Mouse (Mus musculus) stomach, embryonic 16.5 days (tissue): ENCODE data around the gene Ldb3. TPM values are rescaled to one million over a fixed set of nuclear protein-coding genes. Genes with fewer than 3 reads are reported as not detected.

Experiments
- ATAC-seq: fragments of 200-750 bp; cut with Nextera tagmentation; 2 replicates; pipeline ENCODE4 v1.8.0; 2017; ENCODE audit warnings: moderate number of reproducible peaks, moderate TSS enrichment; ENCODE audit not compliant: insufficient read depth, low FRiP score
- H3K27ac ChIP-seq: fragments of 300-500 bp; sonication (generic); 2 replicates; pipeline ENCODE4 v1.5.1; 2014; ENCODE audit warnings: low read length
- H3K27me3 ChIP-seq: fragments of 300-500 bp; sonication (generic); 2 replicates; pipeline ENCODE4 v1.6.1; 2014; ENCODE audit warnings: low read length, control low read depth, mixed read lengths; ENCODE audit not compliant: control insufficient read depth, insufficient read depth
- H3K36me3 ChIP-seq: fragments of 300-500 bp; sonication (generic); 2 replicates; pipeline ENCODE4 v1.6.1; 2014; ENCODE audit warnings: low read length; ENCODE audit not compliant: control insufficient read depth, insufficient read depth
- H3K4me1 ChIP-seq: fragments of 300-500 bp; sonication (generic); 2 replicates; pipeline ENCODE4 v1.6.1; 2014; ENCODE audit warnings: low read length, control low read depth, mixed read lengths; ENCODE audit not compliant: control insufficient read depth, insufficient read depth
- H3K4me2 ChIP-seq: fragments of 300-500 bp; sonication (generic); 2 replicates; pipeline ENCODE4 v1.6.1; 2014; ENCODE audit warnings: low read depth, low read length, mixed read lengths
- H3K4me3 ChIP-seq: fragments of 300-500 bp; sonication (generic); replicated peaks from 2 replicates; pipeline ENCODE4 v1.5.1; 2014; ENCODE audit warnings: mild to moderate bottlenecking, low read length
- H3K9ac ChIP-seq: fragments of 300-500 bp; sonication (generic); 2 replicates; pipeline ENCODE4 v1.6.1; 2014; ENCODE audit warnings: low read length
- H3K9me3 ChIP-seq: fragments of 300-500 bp; sonication (generic); replicated peaks from 2 replicates; pipeline ENCODE4 v1.6.1; 2016; ENCODE audit warnings: low read length, control low read depth; ENCODE audit not compliant: control insufficient read depth
- WGBS: fragments of 180-500 bp; shearing (Covaris S2); extraction: QIAGEN DNeasy Blood & Tissue Kit; methylation state at CpG from one replicate; pipeline ENCODE4 v1.1.7; 2014; 5-methylcytosine and 5-hydroxymethylcytosine counted together
- polyA plus RNA-seq: library from polyadenylated mRNA; unstranded; fragments of >200 nt; fragmentation: Nextera tagmentation; extraction: Ambion mirVana; gene quantifications from 2 replicates; pipeline ENCODE4 v1.2.1, GENCODE M21; 2015

The Ldb3 gene
- polyA plus RNA-seq, 1 experiment from 2014 or later = 30.9 TPM

DNA sequence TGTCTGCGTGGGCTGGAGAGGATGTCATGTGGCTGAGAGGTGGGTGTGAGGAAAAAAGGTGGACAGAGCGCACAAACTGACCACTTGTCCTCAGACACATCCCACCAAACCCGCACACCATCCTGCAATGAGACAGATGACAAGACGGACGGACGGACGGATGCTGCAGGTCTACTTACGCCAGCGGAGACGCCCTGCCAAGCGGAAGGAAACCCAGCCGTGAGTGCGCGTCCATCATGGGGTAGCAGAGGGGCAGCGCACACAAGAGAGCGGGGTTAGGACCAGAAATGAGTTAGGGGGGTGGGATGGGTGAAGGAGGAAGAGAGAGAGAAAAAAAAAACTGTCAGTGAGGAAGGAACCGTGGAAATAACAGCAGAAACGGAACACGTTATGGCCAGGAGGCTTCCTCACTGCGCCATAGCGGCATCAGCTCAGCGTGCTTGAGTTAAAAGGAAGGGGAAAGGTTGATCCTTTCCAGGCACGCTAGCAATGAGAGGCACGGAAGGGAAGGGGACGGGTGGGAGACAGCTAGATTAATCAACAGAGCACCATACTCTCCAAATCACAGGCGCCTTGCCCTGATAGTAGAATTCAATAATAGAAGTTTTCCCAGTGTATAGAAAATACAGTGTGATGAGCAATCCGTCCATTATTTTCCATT lies 18.8 kb downstream of the Ldb3 start:
- Histone ChIP-seq H3K27me3 (no peaks in the 10 kb centered on the region), H3K36me3 (no peaks in the 10 kb centered on the region), H3K9me3 (no peaks in the 10 kb centered on the region), H3K27ac (no peak overlapping the region), H3K9ac (peak overlapping the region; percentile 44), H3K4me2 (peak overlapping the region; percentile 61), H3K4me1 (peaks cover 18% of the 10 kb centered on the region), H3K4me3 (peak overlapping the region; percentile 31)
- no peak for ATAC-seq
- 23% methylated on average over 27 of the region's 27 CpGs for WGBS

- no peak overlapping the region for H3K4me3 ChIP-seq
- no peak overlapping the region for H3K9ac ChIP-seq
- H3K27me3 ChIP-seq = no peaks in the 10 kb centered on the region
- no peak for ATAC-seq
- WGBS = 78% methylated on average over 4 of the region's 4 CpGs
- no peaks in the 10 kb centered on the region for H3K9me3 ChIP-seq
- no peaks in the 10 kb centered on the region for H3K36me3 ChIP-seq
- no peak overlapping the region for H3K4me2 ChIP-seq
- H3K27ac ChIP-seq = no peak overlapping the region
- H3K4me1 ChIP-seq = peaks cover 18% of the 10 kb centered on the region
Measured at GRCm38 (mm10) chr14:34568626-34569025, 19.9 kb downstream of the Ldb3 start.

GRCm38 (mm10) chr14:34567697-34568096 lies 20.8 kb downstream of the Ldb3 start:
- Histone ChIP-seq H3K27me3 (no peaks in the 10 kb centered on the region), H3K27ac (no peak overlapping the region), H3K9me3 (no peaks in the 10 kb centered on the region), H3K36me3 (no peaks in the 10 kb centered on the region), H3K4me2 (no peak overlapping the region), H3K9ac (peak overlapping the region; percentile 36; the same call in 1 of the 2 replicates), H3K4me3 (no peak overlapping the region), H3K4me1 (peaks cover 18% of the 10 kb centered on the region)
- no peak for ATAC-seq
- WGBS = 56% methylated on average over 5 of the region's 5 CpGs

GRCm38 (mm10) chr14:34566530-34566929 lies 22.0 kb downstream of the Ldb3 start:
- Histone ChIP-seq H3K4me2 (no peak overlapping the region), H3K4me1 (peaks cover 18% of the 10 kb centered on the region), H3K27ac (no peak overlapping the region), H3K36me3 (no peaks in the 10 kb centered on the region), H3K4me3 (no peak overlapping the region), H3K27me3 (no peaks in the 10 kb centered on the region), H3K9me3 (no peaks in the 10 kb centered on the region), H3K9ac (no peak overlapping the region)
- ATAC-seq = no peak
- WGBS = 92% methylated on average over 7 of the region's 7 CpGs

DNA sequence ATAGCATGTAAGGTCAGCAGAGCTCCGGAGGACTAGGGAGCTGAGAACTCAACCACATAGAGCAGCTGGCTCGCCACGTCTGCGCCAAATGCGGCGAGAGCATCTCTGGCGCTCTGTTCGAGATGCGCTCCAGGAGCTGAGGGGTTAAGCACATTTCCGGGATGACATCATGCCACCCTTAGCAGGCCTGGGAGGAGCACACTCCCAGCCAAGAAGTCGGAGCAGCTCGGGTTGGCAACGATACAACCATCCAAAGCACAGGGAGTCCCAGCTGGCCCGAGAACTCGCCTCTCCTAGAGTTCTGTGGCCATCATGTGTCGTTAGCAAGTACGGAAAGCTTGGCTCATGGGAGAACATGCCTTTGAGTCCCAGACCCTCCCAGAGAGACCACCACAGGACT lies 22.8 kb downstream of the Ldb3 start:
- Histone ChIP-seq H3K9me3 (no peaks in the 10 kb centered on the region), H3K27me3 (no peaks in the 10 kb centered on the region), H3K36me3 (no peaks in the 10 kb centered on the region), H3K4me1 (peaks cover 18% of the 10 kb centered on the region), H3K4me2 (no peak overlapping the region), H3K27ac (peak overlapping the region; percentile 57), H3K9ac (no peak overlapping the region), H3K4me3 (no peak overlapping the region)
- 56% methylated on average over 17 of the region's 17 CpGs for WGBS
- ATAC-seq = peak; percentile 56

DNA sequence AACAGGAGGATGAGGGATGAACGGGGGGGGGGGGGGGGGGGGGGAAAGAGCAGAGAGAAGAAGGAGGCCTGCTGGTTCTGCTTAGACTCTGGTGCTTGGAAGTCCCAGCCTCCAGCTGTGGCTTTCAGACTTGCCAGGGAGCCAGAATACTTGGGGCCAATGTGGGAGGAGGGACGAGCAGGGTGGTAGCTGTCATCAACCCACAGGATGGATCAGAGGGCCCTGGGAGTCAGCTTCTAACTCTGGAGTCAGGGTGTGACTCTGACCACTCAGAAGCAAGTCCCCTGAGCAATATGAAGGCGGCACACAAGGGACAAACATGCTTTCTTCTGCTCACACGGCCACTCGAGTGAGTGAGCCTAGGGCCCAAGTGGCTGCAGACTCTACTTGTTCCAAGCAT lies 23.8 kb downstream of the Ldb3 start:
- H3K36me3 ChIP-seq = no peaks in the 10 kb centered on the region
- ATAC-seq = no peak
- WGBS = 68% methylated on average over 5 of the region's 5 CpGs
- peak overlapping the region; percentile 57 for H3K27ac ChIP-seq
- peaks cover 16% of the 10 kb centered on the region for H3K4me1 ChIP-seq
- H3K9me3 ChIP-seq = no peaks in the 10 kb centered on the region
- no peak overlapping the region for H3K4me2 ChIP-seq
- H3K27me3 ChIP-seq = no peaks in the 10 kb centered on the region
- no peak overlapping the region for H3K4me3 ChIP-seq
- H3K9ac ChIP-seq = no peak overlapping the region

DNA sequence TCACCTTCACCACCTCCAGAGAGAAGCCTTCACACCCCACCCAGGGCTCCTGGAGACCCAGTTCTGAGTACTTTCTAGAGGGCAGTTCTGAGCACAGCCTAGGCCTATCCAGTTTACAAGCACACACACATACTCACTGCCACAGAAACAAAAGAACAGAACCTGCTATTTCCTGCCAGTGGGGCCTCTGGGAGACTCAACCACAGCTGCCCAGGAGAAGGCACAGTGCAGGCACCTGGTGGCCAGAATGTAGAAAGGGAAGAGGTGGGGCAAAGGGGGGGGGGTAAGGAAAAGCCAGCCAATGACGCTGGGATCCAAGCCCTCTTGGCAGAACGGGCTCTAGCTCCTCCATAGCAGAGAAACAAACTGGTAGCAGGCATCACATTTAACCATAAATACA lies 26.1 kb downstream of the Ldb3 start:
- Histone ChIP-seq H3K9me3 (no peaks in the 10 kb centered on the region), H3K27me3 (no peaks in the 10 kb centered on the region), H3K27ac (no peak overlapping the region), H3K4me1 (peaks cover 10% of the 10 kb centered on the region; the same call in 1 of the 2 replicates), H3K9ac (no peak overlapping the region), H3K4me3 (no peak overlapping the region), H3K4me2 (no peak overlapping the region), H3K36me3 (no peaks in the 10 kb centered on the region)
- WGBS = 17% methylated on average over 2 of the region's 2 CpGs
- no peak for ATAC-seq

- Histone ChIP-seq H3K9ac (no peak overlapping the region), H3K36me3 (no peaks in the 10 kb centered on the region), H3K4me2 (no peak overlapping the region), H3K4me3 (no peak overlapping the region), H3K9me3 (no peaks in the 10 kb centered on the region), H3K4me1 (peaks cover 10% of the 10 kb centered on the region; the same call in 1 of the 2 replicates), H3K27ac (no peak overlapping the region), H3K27me3 (no peaks in the 10 kb centered on the region)
- 87% methylated on average over 8 of the region's 8 CpGs for WGBS
- ATAC-seq = no peak
Measured at GRCm38 (mm10) chr14:34561647-34562046, 26.8 kb downstream of the Ldb3 start.

GRCm38 (mm10) chr14:34558947-34559346 lies 29.5 kb downstream of the Ldb3 start:
- H3K9me3 ChIP-seq = no peaks in the 10 kb centered on the region
- H3K4me2 ChIP-seq = no peak overlapping the region
- 82% methylated on average over 9 of the region's 9 CpGs for WGBS
- no peaks in the 10 kb centered on the region for H3K36me3 ChIP-seq
- ATAC-seq = no peak
- H3K27ac ChIP-seq = no peak overlapping the region
- H3K4me1 ChIP-seq = no peaks in the 10 kb centered on the region
- no peak overlapping the region for H3K4me3 ChIP-seq
- H3K9ac ChIP-seq = no peak overlapping the region
- no peaks in the 10 kb centered on the region for H3K27me3 ChIP-seq
